Mouse (Mus musculus) retina, postnatal 7 days (tissue): ENCODE data around the gene Ick.
A peak's percentile ranks its signal among the peaks of the same experiment; 100 is the strongest.
"Not testable (repeated sequence)": the region's sequence is repeated elsewhere in the genome, so short reads cannot be mapped to it uniquely, and the experiment has no call there.

Source experiments
- DNase-seq: peaks from one replicate; pipeline ENCODE4 v3.0.0-alpha.2; 2012; ENCODE audit warnings: low read depth, low spot score

Ick gene

DNA sequence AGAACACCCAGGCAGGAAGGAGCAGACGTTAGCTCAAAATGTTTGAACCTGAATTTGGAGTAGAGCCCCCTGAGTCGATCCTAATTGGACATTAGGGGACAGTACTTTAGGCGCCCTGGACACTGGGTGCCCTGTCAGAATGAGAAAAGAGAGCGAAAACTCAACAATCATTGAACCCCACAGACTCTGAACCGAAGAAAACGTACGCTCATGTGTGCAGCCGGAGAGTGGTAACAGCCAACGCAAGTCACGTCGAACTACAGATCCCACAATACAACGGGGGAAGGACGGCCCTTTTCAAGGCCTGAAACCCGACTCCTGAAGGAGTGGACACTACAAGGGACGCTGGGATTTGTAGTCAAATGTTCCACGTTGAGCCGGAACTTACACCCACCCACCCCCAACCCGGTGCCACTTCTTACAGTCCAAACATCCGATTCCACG is at the start of gene Ick, which contains the start of gene Fbxo9:
Gene Ick (plus strand): TSS at position 397 of the 444 bp plus-strand sequence.
Gene Fbxo9 (minus strand): TSS at position 270 of the 444 bp plus-strand sequence.
- DNase-seq = peak; percentile 90

DNA sequence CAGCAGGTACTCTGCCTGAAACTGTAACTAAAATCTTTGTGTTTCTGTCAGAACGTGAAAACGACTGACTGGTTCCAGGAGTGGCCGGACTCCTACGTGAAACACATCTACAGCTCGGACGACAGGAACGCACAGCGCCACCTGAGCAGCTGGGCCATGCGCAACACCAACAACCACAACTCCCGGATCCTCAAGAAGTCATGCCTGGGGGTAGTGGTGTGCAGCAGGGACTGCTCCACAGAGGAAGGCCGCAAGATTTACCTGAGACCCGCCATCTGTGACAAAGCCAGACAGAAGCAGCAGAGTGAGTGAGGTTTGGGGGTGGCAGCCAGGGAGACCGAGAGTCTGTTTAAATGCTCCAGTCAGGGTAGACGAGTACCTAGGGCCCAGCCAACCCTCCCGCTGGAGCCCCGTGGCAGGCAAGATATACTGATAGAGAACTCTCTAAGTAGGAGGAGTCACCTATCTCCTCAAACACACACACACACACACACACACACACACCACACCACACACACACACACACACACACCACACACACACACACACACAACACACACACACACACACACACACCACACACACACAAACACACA is 49.4 kb upstream of the Ick start:
- no peak for DNase-seq

DNA sequence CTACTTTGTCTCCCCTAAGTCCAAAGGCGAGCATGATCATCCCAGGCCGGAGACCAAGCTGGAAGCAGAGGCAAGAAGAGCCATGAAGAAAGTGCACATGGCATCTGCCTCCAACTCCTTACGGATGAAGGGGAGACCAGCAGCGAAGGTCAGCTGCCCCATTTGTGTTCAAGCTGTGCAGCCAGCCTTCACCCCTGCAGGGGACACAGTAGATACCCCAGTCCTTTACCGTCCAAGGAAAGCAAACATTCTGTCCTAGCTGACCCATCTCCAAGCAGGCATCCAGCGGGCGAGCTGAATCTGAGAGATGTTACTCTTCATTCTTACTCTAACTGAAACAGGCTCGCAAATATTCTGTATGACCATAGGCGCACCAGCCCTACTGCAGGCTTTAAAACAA is 46.6 kb upstream of the Ick start:
- no peak for DNase-seq

DNA sequence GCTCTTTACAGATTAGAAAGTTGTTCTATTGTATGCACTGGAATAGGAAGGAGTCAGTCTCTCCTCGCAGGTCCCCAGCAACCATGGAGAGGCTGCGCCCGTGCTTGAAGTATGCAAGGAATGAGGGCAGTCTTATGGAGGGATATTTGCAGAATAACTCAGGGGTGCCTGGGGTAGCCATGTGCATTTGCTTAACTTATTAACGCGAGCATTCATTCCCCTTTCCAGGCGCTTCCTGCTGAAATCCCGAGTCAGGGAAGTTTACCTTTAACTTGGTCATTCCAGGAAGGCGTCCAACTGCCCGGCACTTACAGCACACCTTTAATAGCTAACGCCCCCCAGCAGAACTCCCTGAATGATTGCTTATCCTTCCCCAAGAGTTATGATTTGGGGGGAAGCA is 44.9 kb upstream of the Ick start:
- DNase-seq = no peak

DNA sequence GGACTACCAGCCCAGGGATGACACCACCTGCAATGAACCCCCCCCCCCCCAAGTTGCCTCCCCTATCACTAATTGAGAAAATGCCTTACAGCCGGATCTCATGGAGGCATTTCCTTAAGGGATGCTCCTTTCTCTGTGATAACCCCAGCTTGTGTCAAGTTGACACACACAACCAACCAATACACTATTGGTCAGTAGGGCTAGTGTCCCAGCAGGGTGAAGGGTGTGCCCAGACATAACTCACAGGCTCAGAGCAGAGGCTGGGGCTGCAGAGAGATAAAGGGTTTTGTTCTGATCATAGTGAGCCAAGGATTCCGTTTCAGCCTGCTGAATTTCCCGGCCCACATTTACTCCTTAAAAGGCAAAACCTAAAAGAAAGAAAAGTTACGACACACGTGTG is 38.5 kb upstream of the Ick start:
- DNase-seq = no peak

DNA sequence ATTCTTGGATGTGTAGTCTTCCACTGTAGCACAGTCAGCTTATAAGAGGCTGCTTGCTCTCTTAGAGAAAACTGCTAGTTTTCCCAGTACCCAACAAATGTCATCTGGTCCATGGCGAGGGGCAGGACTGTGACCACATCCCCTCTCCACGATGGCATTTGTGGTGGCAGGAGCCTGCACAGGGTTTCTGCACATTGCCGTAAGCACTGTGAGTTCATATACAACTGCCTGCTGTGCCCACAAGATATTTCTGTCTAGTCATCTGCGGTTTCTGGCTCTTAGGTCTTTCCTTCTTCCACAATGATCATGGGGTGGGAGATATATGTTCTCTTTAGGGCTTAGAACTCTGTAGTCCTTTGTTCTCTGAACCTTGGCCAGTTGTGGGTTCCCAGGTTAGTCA is 37.4 kb upstream of the Ick start:
- no peak for DNase-seq

DNA sequence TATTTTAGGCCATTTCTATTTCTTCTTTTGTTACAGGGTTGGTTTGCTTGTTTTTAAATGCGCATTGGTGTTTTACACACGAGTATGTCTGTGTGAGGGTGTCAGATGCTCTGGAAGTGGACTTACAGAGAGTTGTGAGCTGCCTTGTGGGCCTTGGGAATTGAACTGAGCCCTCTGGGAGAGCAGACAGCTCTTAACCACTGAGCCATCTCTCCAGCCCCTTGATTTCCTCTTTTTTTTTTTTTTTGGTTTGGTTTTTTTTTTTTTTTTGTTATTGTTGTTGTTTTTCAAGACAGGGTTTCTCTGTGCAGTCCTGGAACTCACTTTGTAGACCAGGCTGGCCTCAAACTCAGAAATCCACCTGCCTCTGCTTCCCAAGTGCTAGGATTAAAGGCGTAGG is 35.7 kb upstream of the Ick start:
- not testable (repeated sequence) for DNase-seq

DNA sequence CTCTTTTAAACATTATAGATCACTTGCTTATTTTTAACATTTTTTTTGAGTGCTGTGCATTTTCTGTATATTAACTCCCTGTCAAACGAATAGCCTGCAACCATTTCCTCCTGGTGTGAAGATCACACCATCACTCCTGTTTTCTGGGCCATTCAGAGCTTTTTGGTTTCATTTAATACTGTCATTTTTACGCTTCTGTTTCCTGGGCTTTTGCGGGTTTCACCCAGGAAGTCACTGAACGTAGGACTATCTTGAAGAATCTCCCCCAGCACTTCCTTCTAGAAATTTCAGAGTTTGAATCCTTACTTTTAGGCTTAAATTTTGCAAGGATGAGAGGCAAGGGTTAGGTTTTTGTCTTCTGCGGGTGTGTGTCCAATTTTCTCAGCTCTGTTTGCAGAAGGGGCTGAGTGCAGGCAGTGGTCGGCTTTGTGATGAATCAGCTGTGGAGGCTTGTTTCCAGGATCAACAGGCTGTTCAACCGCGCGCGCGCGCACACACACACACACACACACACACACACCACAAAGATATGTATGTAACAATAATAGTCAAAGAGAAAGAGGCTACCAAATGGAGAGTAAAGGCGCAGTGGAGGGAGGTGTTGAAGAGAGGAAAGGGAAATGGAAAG is 35.2 kb upstream of the Ick start:
- DNase-seq = no peak

DNA sequence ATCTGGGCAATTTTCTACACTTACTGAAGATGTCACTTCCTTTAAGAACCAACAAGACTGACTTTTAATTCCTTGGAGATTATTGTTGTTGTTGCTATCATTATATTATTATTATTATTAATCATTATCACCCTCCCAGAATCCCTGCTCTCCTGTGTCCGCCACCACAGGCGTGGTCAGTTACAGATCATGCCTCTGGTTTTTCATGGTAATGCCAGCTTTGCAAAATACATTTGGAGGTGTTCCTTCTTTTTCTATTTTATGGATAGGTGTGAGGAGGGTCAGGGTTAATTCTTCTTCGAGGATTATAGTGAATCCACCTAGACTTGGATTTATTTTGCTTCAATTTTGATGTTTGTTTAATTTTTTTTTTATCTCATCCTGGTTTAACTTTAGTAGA is 33.7 kb upstream of the Ick start:
- no peak for DNase-seq

DNA sequence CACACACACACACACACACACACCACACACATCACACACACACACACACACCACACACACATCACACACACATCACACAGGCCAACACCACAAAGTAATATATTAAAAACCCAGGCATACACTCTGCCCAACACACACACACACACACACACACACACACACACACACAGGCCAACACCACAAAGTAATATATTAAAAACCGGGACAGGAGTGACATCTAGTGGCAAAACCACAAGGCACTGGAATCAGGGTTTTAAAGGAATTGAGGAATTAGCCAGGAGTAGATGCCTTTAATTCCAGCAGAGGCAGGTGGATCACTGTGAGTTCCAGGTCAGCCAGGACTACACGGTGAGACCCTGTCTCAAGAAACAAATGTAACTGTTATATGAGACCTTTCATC is 30.8 kb upstream of the Ick start:
- peak; percentile 5 for DNase-seq

DNA sequence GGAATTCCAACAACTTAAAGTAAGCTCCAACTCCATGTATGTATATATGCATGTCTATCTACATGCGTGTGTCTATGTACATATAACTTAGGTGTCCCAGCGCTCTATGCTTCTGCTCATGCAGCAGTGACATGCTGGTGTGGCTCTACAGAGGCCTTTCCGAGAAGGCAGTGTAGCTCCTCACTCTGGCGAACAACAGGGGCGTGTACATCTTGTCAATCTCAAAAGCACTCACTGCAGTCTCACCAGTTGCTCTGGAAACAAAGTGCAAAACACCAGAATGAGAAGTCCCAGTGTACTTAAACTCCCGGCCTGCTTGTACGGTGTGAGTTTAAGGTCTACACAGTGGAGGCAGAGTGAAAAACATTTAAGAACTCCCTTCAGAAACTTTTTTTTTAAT is 27.2 kb upstream of the Ick start:
- no peak for DNase-seq

DNA sequence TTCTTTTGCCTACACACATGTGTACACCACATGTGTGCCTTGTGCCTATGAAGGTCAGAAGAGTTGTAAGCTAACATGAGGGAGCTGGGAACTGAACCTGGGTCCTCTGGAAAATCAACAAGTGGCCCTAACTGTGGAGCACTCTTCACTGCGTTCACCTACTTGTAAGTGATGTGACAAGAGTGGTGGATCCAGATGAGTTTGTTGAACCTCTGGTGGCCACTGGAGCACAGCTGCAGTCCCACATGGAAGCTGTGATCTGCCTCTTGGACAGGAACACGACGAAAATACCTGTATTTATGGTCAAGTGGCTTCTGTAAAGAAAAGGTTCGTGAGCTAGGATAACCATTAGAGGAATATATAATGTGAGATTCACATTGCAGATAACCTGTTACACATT is 24.7 kb upstream of the Ick start:
- no peak for DNase-seq

DNA sequence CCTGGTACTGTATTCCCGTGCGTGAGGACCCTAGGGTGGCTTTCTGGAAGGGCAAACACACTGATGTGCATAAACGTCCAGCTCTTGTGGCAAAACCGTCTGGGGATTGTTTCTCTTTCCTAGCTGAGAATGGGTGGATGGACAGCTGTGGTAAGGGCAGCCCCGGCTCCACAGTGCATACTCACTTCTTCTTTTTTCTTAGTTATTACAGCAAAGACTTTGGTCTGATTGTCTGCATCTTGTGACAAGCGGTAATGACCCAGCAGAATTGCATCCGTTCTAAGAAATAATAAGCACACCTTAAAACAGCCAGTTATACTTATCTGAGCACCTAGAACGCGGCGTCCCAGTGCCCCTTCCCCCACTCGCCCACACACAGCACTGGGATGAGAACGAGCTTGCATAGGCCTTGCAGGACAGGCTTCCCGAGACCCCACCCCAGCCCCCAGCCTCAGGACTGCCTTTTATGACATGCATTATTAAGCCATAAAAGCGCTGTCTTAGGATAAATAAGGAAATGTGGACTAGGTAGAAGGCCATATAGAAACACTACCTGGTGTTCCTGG is 23.2 kb upstream of the Ick start:
- DNase-seq = no peak

DNA sequence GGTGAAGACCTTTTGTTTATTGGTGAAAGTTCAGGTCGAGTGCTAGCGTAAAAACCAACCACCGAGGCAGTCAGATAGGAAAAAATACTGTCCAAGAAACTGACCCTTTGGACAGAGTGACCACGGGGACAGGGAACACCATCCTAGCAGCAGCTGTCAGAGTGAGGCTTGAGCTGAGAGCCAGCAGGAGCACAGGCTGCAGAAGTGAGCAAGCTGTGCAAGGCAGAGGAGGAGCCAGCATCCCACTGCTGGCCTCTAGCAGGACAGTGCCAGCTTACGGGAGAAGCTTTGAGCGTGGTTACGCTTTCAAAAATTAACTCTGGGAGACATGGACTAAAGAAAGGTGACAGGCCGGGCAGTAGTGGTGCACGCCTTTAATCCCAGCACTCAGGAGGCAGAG is 21.2 kb upstream of the Ick start:
- no peak for DNase-seq

DNA sequence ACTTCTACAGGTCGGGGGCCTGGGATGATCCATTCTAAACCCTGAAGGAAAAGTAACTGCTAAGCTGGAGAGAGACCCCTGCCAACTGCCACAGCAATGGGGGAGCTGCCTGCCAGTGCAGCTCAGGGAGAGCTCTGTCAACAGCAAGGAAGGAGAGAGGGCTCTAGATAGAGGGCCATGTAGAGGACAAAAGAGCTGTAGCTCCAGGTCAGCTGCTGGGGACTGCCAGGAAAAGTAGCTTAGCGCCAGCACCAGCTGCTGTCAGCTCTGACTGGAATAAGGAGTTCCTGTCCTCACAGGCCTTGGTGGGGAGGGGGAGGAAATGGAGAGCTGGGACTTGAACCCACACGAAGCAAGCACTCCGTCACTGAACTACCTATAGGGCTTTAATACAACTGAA is 20.5 kb upstream of the Ick start:
- peak; percentile 31 for DNase-seq

DNA sequence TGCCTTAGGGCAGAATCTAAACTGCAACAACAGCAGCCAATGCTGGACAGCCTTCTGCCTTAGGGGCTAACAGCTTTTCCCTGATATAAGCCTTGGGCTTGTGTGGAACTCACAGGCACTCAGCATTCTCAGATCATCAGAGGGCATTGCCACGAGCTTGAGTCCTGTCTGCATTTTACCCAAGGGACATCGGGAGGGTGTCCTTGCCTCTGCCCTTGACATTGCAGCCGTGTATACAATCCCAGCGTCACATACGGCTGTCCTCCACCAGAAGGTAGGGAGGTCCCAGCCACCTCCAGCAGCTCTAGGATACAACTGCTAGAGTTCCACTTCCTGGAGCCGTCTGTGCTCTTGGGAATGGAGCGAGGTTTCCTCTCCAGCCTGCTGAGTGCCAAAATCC is 20.0 kb upstream of the Ick start:
- DNase-seq = no peak

DNA sequence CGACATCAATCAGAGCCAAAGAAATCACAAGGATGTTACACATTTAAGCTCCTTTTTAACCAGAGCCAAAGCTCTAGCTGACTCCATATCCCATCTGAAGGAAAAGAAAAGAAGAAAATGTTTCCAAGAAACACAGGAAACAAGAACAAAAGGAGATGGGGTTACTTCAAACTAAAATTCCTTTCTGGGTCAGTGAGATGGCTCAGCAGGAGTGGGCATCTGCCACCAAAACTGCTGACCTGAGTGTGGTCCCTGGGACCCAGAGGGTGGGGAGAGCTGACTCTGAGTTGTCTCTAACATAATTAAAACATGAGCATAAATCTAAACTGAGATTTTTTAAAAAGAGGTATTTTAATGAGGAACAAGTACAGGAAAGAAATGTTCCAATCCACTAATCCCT is 19.1 kb upstream of the Ick start:
- DNase-seq = no peak

DNA sequence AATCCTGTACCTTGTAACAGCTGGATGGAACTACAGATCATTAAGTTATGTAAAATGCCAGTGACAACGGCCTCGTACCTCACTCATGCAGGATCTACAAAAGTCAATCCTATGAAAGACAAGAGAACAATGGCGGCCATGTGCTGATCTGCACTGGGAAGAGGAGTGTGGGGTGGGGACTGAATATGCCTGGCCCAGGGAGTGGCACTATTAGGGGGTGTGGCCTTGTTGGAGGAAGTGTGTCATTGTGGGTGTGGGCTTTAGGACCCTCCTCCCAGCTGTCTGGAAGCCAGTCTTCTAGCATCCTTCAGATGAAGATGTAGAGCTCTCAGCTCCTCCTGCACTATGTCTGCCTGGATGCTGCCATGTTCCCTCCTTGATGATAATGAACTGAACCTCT is 18.4 kb upstream of the Ick start:
- DNase-seq = no peak

DNA sequence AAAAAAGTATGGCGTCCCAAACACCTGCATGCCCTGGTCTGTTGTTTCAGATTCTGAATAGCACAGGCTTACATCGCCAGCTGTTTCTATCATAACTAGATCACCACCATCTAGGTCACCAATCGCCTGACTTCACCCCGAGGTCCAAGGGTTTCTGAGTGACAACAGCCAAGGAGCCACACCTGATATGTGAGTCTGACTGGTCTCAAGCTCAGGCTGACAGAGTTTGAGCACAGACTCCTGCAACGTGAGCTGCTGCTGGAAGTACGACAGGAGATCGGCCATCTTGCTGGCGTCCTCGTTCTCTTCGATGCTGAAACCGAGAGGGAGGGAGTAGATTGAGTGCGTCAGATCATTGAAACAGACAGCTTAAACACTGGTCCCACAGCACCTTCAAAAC is 13.3 kb upstream of the Ick start:
- DNase-seq = no peak

DNA sequence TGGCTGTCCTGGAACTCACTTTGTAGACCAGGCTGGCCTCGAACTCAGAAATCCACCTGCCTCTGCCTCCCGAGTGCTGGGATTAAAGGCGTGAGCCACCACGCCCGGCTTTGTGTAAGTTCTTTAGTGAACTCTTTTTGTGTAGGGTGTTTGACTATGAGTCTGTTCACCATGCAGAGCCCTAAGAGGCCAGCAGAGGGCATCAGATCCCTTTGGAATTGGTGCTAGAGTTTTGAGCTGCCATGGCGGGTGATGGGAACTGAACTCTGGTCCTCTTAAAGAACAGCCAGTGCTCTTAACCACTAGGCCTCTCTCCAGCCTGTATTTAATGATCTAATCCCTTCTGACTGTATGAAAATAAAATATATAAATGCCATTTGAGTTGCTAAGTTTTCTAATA is 12.6 kb upstream of the Ick start:
- DNase-seq = no peak

DNA sequence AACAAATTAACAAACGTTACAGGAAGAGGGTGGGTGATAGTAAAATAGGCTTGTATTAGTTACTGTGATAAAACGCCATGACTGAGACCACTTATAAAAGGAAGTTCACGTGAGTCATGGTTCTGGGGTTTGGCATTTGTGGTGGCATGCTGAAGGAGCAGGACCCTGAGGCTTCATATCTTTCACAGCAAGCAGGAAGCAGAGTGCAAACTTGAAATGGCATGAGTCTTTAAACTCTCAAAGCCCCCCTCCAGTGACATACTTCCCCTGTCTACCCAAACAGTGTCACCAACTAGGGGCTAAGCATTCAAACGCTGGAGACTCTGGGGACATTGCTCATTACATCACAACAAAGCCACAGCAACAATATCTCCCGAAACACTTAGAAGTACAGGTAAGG is 8.0 kb upstream of the Ick start:
- DNase-seq = no peak

DNA sequence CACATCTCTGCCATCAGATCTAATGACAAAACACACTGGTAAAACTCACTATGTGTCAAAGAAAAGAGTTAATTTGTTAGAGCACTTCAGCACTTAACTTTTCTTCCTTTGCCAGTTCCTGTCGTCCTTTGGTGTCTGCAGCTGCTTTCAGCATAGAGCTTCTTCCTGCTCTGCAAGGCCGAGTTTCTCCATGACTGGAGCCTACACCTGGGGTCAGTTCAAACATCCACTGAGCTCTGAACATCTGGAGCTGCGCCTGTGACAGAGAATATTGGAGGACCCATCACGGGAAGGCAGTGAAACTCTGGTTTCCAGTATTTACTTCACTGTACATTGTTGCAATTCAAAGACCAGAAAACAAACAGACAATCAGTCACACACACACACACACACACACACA is 7.6 kb upstream of the Ick start:
- DNase-seq = no peak

DNA sequence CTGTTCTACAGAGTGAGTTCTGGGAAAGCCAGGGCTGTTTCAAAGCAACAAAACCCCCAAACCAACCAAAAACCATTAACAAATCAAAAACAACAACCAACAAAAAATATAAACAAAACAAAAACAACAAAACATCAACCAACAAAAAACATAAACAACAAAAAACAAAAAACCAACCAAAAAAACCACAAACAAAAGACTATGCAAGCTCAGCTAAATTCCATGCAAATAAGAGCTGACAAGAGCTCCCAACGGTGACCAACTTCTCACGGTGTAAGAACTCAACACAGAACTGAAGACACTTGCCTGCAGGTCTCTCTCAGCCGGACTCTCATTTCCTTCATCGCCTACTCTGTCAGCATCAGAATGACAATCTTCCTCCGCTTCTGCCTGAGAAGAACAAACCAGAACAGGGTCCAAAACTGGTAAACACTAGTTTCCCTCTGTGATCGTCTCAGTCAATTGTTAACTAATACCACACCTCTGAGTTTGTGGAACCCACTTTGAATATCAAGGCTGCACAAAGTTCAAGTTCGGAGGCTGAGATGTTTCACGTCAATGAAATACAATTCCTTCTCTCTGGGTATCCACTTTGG is 4.9 kb upstream of the Ick start:
- DNase-seq = no peak
